ENCODE assay signal across 24 mouse cellular contexts in the genomic region with DNA sequence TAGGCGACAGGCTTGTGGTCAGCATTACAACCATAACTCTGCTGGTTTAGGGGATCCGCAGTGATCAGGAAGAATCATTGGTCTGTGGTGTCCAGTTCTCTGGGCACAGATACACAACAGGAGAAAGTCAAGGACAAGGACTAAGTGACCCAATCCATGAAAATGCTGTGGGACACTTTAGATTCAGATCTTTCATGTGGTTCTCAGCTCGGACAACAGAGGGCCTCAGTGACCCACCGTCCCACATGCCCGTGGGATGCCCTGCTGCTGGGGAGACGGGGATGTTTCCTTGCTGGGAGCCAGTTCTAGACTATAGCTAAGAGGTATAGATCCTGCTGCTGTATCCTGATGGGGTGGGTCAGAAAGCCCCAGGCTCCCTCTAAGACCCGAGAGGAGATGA. TPM values are rescaled to one million over a fixed set of nuclear protein-coding genes. Genes with fewer than 3 reads are reported as not detected.
DNase-seq lines count a peak whose midpoint lies in the region; ATAC-seq and TF ChIP-seq lines count a peak whose summit lies in the region.
"Had no signal": no experiment of that assay in that cellular context is flagged by ENCODE, and none has a peak within 500 bp of the region (broad histone marks: within the 10 kb centered on the region; RNA-seq: fewer than 3 reads in every experiment).

No protein-coding gene starts in this region.

- TF ChIP-seq POLR2A in brain, embryonic 14.5 days (IDR thresholded peaks at IDR 0.05; ENCODE audit: borderline replicate concordance, extremely low read depth, insufficient read depth, insufficient read length, poor library complexity, severe bottlenecking) = no peak

- DNase-seq in kidney, postnatal 4 days = peak; percentile 18 to 21
- DNase-seq in ES-CJ7 (ENCODE audit: low read depth, low spot score) (peak; percentile 35), R1 (ENCODE audit: low read depth, low spot score) (peak; percentile 38)
- no peak for DNase-seq in brain, embryonic 14.5 days (ENCODE audit: low read depth)
- no peak for DNase-seq in spleen, postnatal 4 days (ENCODE audit: low spot score in 2 of 2)
- no peak for DNase-seq in testis, postnatal 14 days (ENCODE audit: low spot score)
- DNase-seq: cerebellum, adult 2 months; gastrocnemius, postnatal 10 days; heart, adult 18-20 months; lung, adult 2 months; thymus, postnatal 14 days had no signal

- no peaks in the 10 kb centered on the region for H3K9me3 ChIP-seq in kidney, embryonic 16.5 days (ENCODE audit: low read length)
- H3K9me3 ChIP-seq: embryonic facial prominence, embryonic 15.5 days; hindbrain, embryonic 10.5 days; limb, embryonic 13.5 days; midbrain, embryonic 12.5 days had no signal

- H3K27ac ChIP-seq in kidney, embryonic 16.5 days (ENCODE audit: low read length) = no peak overlapping the region
- H3K27ac ChIP-seq: embryonic facial prominence, embryonic 15.5 days; hindbrain, embryonic 10.5 days; limb, embryonic 13.5 days; macrophage; midbrain, embryonic 12.5 days had no signal

- peak; percentile 23; the same call in 1 of the 2 replicates for TF ChIP-seq CTCF in brain, embryonic 14.5 days (IDR thresholded peaks at IDR 0.05; ENCODE audit: borderline replicate concordance, extremely low read depth, insufficient read depth, insufficient read length)

- WGBS in kidney, embryonic 16.5 days = 44% methylated on average over 7 of the region's 7 CpGs

- H3K4me2 ChIP-seq in kidney, embryonic 16.5 days (replicated peaks; ENCODE audit: low read depth, low read length) = no peak overlapping the region
- H3K4me2 ChIP-seq: embryonic facial prominence, embryonic 15.5 days; limb, embryonic 13.5 days; midbrain, embryonic 12.5 days had no signal

- H3K4me3 ChIP-seq in kidney, embryonic 16.5 days (ENCODE audit: low read length) = no peak overlapping the region
- H3K4me3 ChIP-seq: embryonic facial prominence, embryonic 15.5 days; hindbrain, embryonic 10.5 days; limb, embryonic 13.5 days; midbrain, embryonic 12.5 days; myocyte had no signal

- no peak for ATAC-seq in kidney, embryonic 16.5 days (ENCODE audit: low FRiP score, low TSS enrichment)

- no peaks in the 10 kb centered on the region for H3K27me3 ChIP-seq in kidney, embryonic 16.5 days (ENCODE audit: insufficient read depth, low read length)
- H3K27me3 ChIP-seq: embryonic facial prominence, embryonic 15.5 days; limb, embryonic 13.5 days; midbrain, embryonic 12.5 days had no signal

- H3K9ac ChIP-seq in kidney, embryonic 16.5 days (replicated peaks; ENCODE audit: low read length) = no peak overlapping the region
- H3K9ac ChIP-seq: embryonic facial prominence, embryonic 15.5 days; limb, embryonic 13.5 days; midbrain, embryonic 12.5 days had no signal

- no peaks in the 10 kb centered on the region for H3K4me1 ChIP-seq in kidney, embryonic 16.5 days (ENCODE audit: insufficient read depth, low read length)
- H3K4me1 ChIP-seq: embryonic facial prominence, embryonic 15.5 days; midbrain, embryonic 12.5 days had no signal

- no peaks in the 10 kb centered on the region for H3K36me3 ChIP-seq in kidney, embryonic 16.5 days (ENCODE audit: insufficient read depth, low read length)
- H3K36me3 ChIP-seq: embryonic facial prominence, embryonic 15.5 days; hindbrain, embryonic 10.5 days; limb, embryonic 13.5 days; midbrain, embryonic 12.5 days had no signal

RNA-seq across cellular contexts. Expression of gene Iqcf4, which starts 27.7 kb away (rescaled TPM):
- not detected in 2 replicates for polyA plus RNA-seq in kidney, embryonic 16.5 days (2015; fragmentation: Nextera tagmentation; extraction: Ambion mirVana)
- not detected in 2 replicates for polyA plus RNA-seq in brain, embryonic 14.5 days (2012; rRNA removed)
- polyA plus RNA-seq: cerebellum, adult 2 months; embryonic facial prominence, embryonic 15.5 days; forebrain, embryonic 11.5 days; frontal cortex, adult 2 months; heart, embryonic 16.5 days; hindbrain, embryonic 10.5 days; kidney, embryonic 14.5 days; limb, embryonic 13.5 days; lung, adult 2 months; macrophage; midbrain, embryonic 12.5 days; myocyte; spleen, adult 2 months; stomach, embryonic 16.5 days had no signal

RNA-seq across cellular contexts. Expression of gene Iqcf6, which starts 27.9 kb away (rescaled TPM):
- not detected in 2 replicates for polyA plus RNA-seq in kidney, embryonic 16.5 days (2015; fragmentation: Nextera tagmentation; extraction: Ambion mirVana)
- not detected in 2 replicates for polyA plus RNA-seq in brain, embryonic 14.5 days (2012; rRNA removed)
- polyA plus RNA-seq: cerebellum, adult 2 months; embryonic facial prominence, embryonic 15.5 days; forebrain, embryonic 11.5 days; frontal cortex, adult 2 months; heart, embryonic 16.5 days; hindbrain, embryonic 10.5 days; kidney, embryonic 14.5 days; limb, embryonic 13.5 days; lung, adult 2 months; macrophage; midbrain, embryonic 12.5 days; myocyte; spleen, adult 2 months; stomach, embryonic 16.5 days had no signal

RNA-seq across cellular contexts. Expression of gene Iqcf3, which starts 37.0 kb away (rescaled TPM):
- polyA plus RNA-seq in kidney, embryonic 16.5 days (2015; fragmentation: Nextera tagmentation; extraction: Ambion mirVana) = not detected in 2 replicates
- not detected in 2 replicates for polyA plus RNA-seq in brain, embryonic 14.5 days (2012; rRNA removed)
- polyA plus RNA-seq: cerebellum, adult 2 months; embryonic facial prominence, embryonic 15.5 days; forebrain, embryonic 11.5 days; frontal cortex, adult 2 months; heart, embryonic 16.5 days; hindbrain, embryonic 10.5 days; kidney, embryonic 14.5 days; limb, embryonic 13.5 days; lung, adult 2 months; macrophage; midbrain, embryonic 12.5 days; myocyte; spleen, adult 2 months; stomach, embryonic 16.5 days had no signal

RNA-seq across cellular contexts. Expression of gene Grm2, which starts 57.4 kb away (rescaled TPM):
- not detected in 2 replicates for polyA plus RNA-seq in kidney, embryonic 16.5 days (2015; fragmentation: Nextera tagmentation; extraction: Ambion mirVana)
- 11.8 and 13.3 TPM in 2 replicates for polyA plus RNA-seq in brain, embryonic 14.5 days (2012; rRNA removed)
- polyA plus RNA-seq: embryonic facial prominence, embryonic 15.5 days; heart, embryonic 16.5 days; kidney, embryonic 14.5 days; limb, embryonic 13.5 days; lung, adult 2 months; macrophage; myocyte; spleen, adult 2 months had no signal

Comparison
In these comparisons a context has a peak if more than half of its experiments do, and no peak if none do; other contexts are left out.
1. DNase-seq: peak in kidney, postnatal 4 days (2 of 2), ES-CJ7 (single experiment) and R1 (single experiment); none in brain, embryonic 14.5 days (single experiment), spleen, postnatal 4 days (0 of 2) and testis, postnatal 14 days (single experiment).